Mouse (Mus musculus) liver, postnatal 0 days (tissue): ENCODE data around the gene Tns4. TPM values are rescaled to one million over a fixed set of nuclear protein-coding genes. Genes with fewer than 3 reads are reported as not detected.

Experiments used
- ATAC-seq: fragments of 200-750 bp; cut with Nextera tagmentation; 2 replicates; pipeline ENCODE4 v1.8.0; 2017; ENCODE audit warnings: mild to moderate bottlenecking, moderate library complexity
- DNase-seq: peaks from one replicate; pipeline ENCODE4 v3.0.0-alpha.2; 2016
- H3K27ac ChIP-seq: fragments of 300-500 bp; sonication (generic); 2 replicates; pipeline ENCODE4 v1.5.1; 2014; ENCODE audit warnings: antibody characterized with exemption, moderate library complexity, mild to moderate bottlenecking, low read depth
- H3K27me3 ChIP-seq: fragments of 300-500 bp; sonication (generic); 2 replicates; pipeline ENCODE4 v1.6.1; 2014; ENCODE audit warnings: low read length, control low read depth, mixed read lengths; ENCODE audit not compliant: insufficient read depth
- H3K36me3 ChIP-seq: fragments of 300-500 bp; sonication (generic); replicated peaks from 2 replicates; pipeline ENCODE4 v1.6.1; 2014; ENCODE audit warnings: mild to moderate bottlenecking, control low read depth, low read length, moderate library complexity, mixed read lengths; ENCODE audit not compliant: insufficient read depth
- H3K4me1 ChIP-seq: fragments of 300-500 bp; sonication (generic); 2 replicates; pipeline ENCODE4 v1.6.1; 2014; ENCODE audit warnings: antibody characterized with exemption, mild to moderate bottlenecking, control low read depth; ENCODE audit not compliant: insufficient read depth
- H3K4me2 ChIP-seq: fragments of 300-500 bp; sonication (generic); 2 replicates; pipeline ENCODE4 v1.6.1; 2014; ENCODE audit warnings: low read depth, mild to moderate bottlenecking, low read length, moderate library complexity, mixed read lengths
- H3K4me3 ChIP-seq: fragments of 300-500 bp; sonication (generic); 2 replicates; pipeline ENCODE4 v1.5.1; 2014; ENCODE audit warnings: low read depth, low read length
- H3K9ac ChIP-seq: fragments of 300-500 bp; sonication (generic); replicated peaks from 2 replicates; pipeline ENCODE4 v1.6.1; 2014; ENCODE audit warnings: mild to moderate bottlenecking, moderate library complexity
- H3K9me3 ChIP-seq: fragments of 300-500 bp; sonication (generic); 2 replicates; pipeline ENCODE4 v1.6.1; 2016; ENCODE audit warnings: mild to moderate bottlenecking, control low read depth, low read length, mixed read lengths
- CTCF ChIP-seq: sonication (generic); IDR thresholded peaks from 2 replicates; pipeline ENCODE4 v1.5.1; 2016; ENCODE audit warnings: antibody characterized with exemption, low read depth
- EP300 ChIP-seq: IDR thresholded peaks from 2 replicates; pipeline ENCODE4 v1.6.1; 2016; ENCODE audit warnings: antibody characterized with exemption, low read depth, mild to moderate bottlenecking
- WGBS: fragments of 180-500 bp; shearing (Covaris S2); extraction: QIAGEN DNeasy Blood & Tissue Kit; methylation state at CpG from one replicate; pipeline ENCODE4 v1.1.7; 2014; ENCODE audit not compliant: insufficient replicate concordance; 5-methylcytosine and 5-hydroxymethylcytosine counted together
- polyA plus RNA-seq: library from polyadenylated mRNA; unstranded; fragments of >200 nt; fragmentation: Nextera tagmentation; extraction: Ambion mirVana; gene quantifications from 2 replicates; pipeline ENCODE4 v1.2.1, GENCODE M21; 2015

Gene Tns4
- polyA plus RNA-seq, 1 experiment from 2014 or later, result 0.31 TPM

GRCm38 (mm10) chr11:99102575-99103270, 13.6 kb upstream of the Tns4 start:
- Histone ChIP-seq H3K4me1 (peaks cover 17% of the 10 kb centered on the region; the same call in 1 of the 2 replicates), H3K36me3 (no peaks in the 10 kb centered on the region), H3K9ac (no peak overlapping the region), H3K27me3 (no peaks in the 10 kb centered on the region), H3K9me3 (no peaks in the 10 kb centered on the region), H3K4me3 (no peak overlapping the region), H3K4me2 (no peak overlapping the region), H3K27ac (no peak overlapping the region)
- DNase-seq (no peak), ATAC-seq (no peak)
- 48% methylated on average over 9 of the region's 9 CpGs for WGBS
- TF ChIP-seq EP300 (no peak), CTCF (no peak)

GRCm38 (mm10) chr11:99101693-99102092, 12.6 kb upstream of the Tns4 start:
- no peak overlapping the region for H3K27ac ChIP-seq
- H3K4me3 ChIP-seq, result no peak overlapping the region
- no peaks in the 10 kb centered on the region for H3K27me3 ChIP-seq
- H3K4me2 ChIP-seq, result no peak overlapping the region
- WGBS, result 61% methylated on average over 8 of the region's 8 CpGs
- H3K36me3 ChIP-seq, result no peaks in the 10 kb centered on the region
- peaks cover 17% of the 10 kb centered on the region; the same call in 1 of the 2 replicates for H3K4me1 ChIP-seq
- no peak for ATAC-seq
- no peaks in the 10 kb centered on the region for H3K9me3 ChIP-seq
- DNase-seq, result no peak
- TF ChIP-seq EP300 (no peak), CTCF (no peak)
- no peak overlapping the region for H3K9ac ChIP-seq

GRCm38 (mm10) chr11:99100215-99100614, 11.1 kb upstream of the Tns4 start:
- no peak for DNase-seq
- no peak overlapping the region for H3K4me3 ChIP-seq
- no peaks in the 10 kb centered on the region for H3K27me3 ChIP-seq
- no peak for TF ChIP-seq CTCF
- no peak for TF ChIP-seq EP300
- WGBS, result 37% methylated on average over 5 of the region's 5 CpGs
- no peaks in the 10 kb centered on the region for H3K9me3 ChIP-seq
- H3K9ac ChIP-seq, result no peak overlapping the region
- no peak for ATAC-seq
- H3K36me3 ChIP-seq, result no peaks in the 10 kb centered on the region
- no peak overlapping the region for H3K4me2 ChIP-seq
- peaks cover 5% of the 10 kb centered on the region; the same call in 1 of the 2 replicates for H3K4me1 ChIP-seq
- no peak overlapping the region for H3K27ac ChIP-seq

GRCm38 (mm10) chr11:99099516-99099915, 10.4 kb upstream of the Tns4 start:
- no peak for DNase-seq
- TF ChIP-seq EP300 (no peak), CTCF (no peak)
- Histone ChIP-seq H3K4me2 (no peak overlapping the region), H3K9me3 (no peaks in the 10 kb centered on the region; the same call in 1 of the 2 replicates), H3K36me3 (no peaks in the 10 kb centered on the region), H3K27me3 (no peaks in the 10 kb centered on the region), H3K4me3 (no peak overlapping the region), H3K9ac (no peak overlapping the region), H3K27ac (no peak overlapping the region), H3K4me1 (peaks cover 3% of the 10 kb centered on the region; the same call in 1 of the 2 replicates)
- no peak for ATAC-seq
- 72% methylated on average over 7 of the region's 7 CpGs for WGBS

- ATAC-seq (no peak), DNase-seq (no peak)
- H3K4me2 ChIP-seq, result no peak overlapping the region
- no peaks in the 10 kb centered on the region for H3K36me3 ChIP-seq
- no peaks in the 10 kb centered on the region for H3K27me3 ChIP-seq
- TF ChIP-seq CTCF (no peak), EP300 (no peak)
- no peak overlapping the region for H3K27ac ChIP-seq
- H3K9ac ChIP-seq, result no peak overlapping the region
- H3K4me3 ChIP-seq, result no peak overlapping the region
- H3K4me1 ChIP-seq, result peaks cover 3% of the 10 kb centered on the region; the same call in 1 of the 2 replicates
- no peaks in the 10 kb centered on the region; the same call in 1 of the 2 replicates for H3K9me3 ChIP-seq
- 81% methylated on average over 9 of the region's 9 CpGs for WGBS
Observed at GRCm38 (mm10) chr11:99098924-99099323, 9.8 kb upstream of the Tns4 start.

- H3K36me3 ChIP-seq, result no peaks in the 10 kb centered on the region
Observed at GRCm38 (mm10) chr11:99096996-99097774, 8.1 kb upstream of the Tns4 start.

More at GRCm38 (mm10) chr11:99096996-99097774, 8.1 kb upstream of the Tns4 start:
- H3K27ac ChIP-seq, result no peak overlapping the region
- DNase-seq, result no peak
- 78% methylated on average over 8 of the region's 8 CpGs for WGBS
- no peak overlapping the region for H3K9ac ChIP-seq
- H3K4me1 ChIP-seq, result peaks cover 3% of the 10 kb centered on the region; the same call in 1 of the 2 replicates
- H3K4me3 ChIP-seq, result no peak overlapping the region
- H3K9me3 ChIP-seq, result no peaks in the 10 kb centered on the region; the same call in 1 of the 2 replicates
- no peak for TF ChIP-seq CTCF
- TF ChIP-seq EP300, result no peak
- H3K4me2 ChIP-seq, result no peak overlapping the region
- H3K27me3 ChIP-seq, result no peaks in the 10 kb centered on the region
- ATAC-seq, result no peak
